In genomic region chr3:37805805-37806148, GRCm38 (mm10) we compare ENCODE assay signal across 10 mouse cellular contexts.
DNase-seq lines count a peak whose midpoint lies in the region; ATAC-seq and TF ChIP-seq lines count a peak whose summit lies in the region.
"Had no signal": no experiment of that assay in that cellular context is flagged by ENCODE, and none has a peak within 500 bp of the region (broad histone marks: within the 10 kb centered on the region; RNA-seq: fewer than 3 reads in every experiment).

No protein-coding gene starts in this region.

- H3K9ac ChIP-seq in embryonic facial prominence, embryonic 12.5 days, result no peak overlapping the region
- H3K9ac ChIP-seq: hindbrain, embryonic 15.5 days; lung, embryonic 15.5 days had no signal

- peak; percentile 52; the same call in 1 of the 2 replicates for ATAC-seq in embryonic facial prominence, embryonic 12.5 days (ENCODE audit: insufficient number of reproducible peaks, insufficient read depth, low FRiP score, low TSS enrichment)
- ATAC-seq in megakaryocyte, adult 5-6 weeks (ENCODE audit: poor library complexity, severe bottlenecking), result peak; percentile 47
- no peak for ATAC-seq in monocyte, adult 5-6 weeks (replicated peaks; ENCODE audit: insufficient number of reproducible peaks, low FRiP score, low TSS enrichment, poor library complexity, severe bottlenecking)

- WGBS in embryonic facial prominence, embryonic 12.5 days, result 40% methylated on average over 6 of the region's 6 CpGs
- 65% methylated on average over 6 of the region's 6 CpGs for WGBS in embryonic facial prominence, embryonic 10.5 days
- WGBS in kidney, adult 2 months, result 66% methylated on average over 6 of the region's 6 CpGs

- TF ChIP-seq POLR2A in kidney, adult 2 months (IDR thresholded peaks at IDR 0.05; ENCODE audit: low read depth, low read length), result no peak

- no peak overlapping the region for H3K27ac ChIP-seq in embryonic facial prominence, embryonic 12.5 days
- no peak overlapping the region for H3K27ac ChIP-seq in embryonic facial prominence, embryonic 10.5 days (replicated peaks)
- no peak overlapping the region for H3K27ac ChIP-seq in kidney, adult 2 months (ENCODE audit: insufficient read depth, low read depth, low read length)
- H3K27ac ChIP-seq: hindbrain, embryonic 15.5 days; lung, embryonic 15.5 days had no signal

- no peak overlapping the region for H3K4me2 ChIP-seq in embryonic facial prominence, embryonic 12.5 days (replicated peaks)
- H3K4me2 ChIP-seq: hindbrain, embryonic 15.5 days; lung, embryonic 15.5 days had no signal

- H3K9me3 ChIP-seq in embryonic facial prominence, embryonic 12.5 days, result no peaks in the 10 kb centered on the region
- H3K9me3 ChIP-seq in embryonic facial prominence, embryonic 10.5 days, result peaks cover 10% of the 10 kb centered on the region; the same call in 1 of the 2 replicates
- H3K9me3 ChIP-seq: lung, embryonic 15.5 days had no signal

- no peak for TF ChIP-seq CTCF in kidney, adult 2 months (conservative IDR thresholded peaks at IDR 0.05; ENCODE audit: insufficient read depth, insufficient read length, low read depth, low read length)

- H3K4me3 ChIP-seq in embryonic facial prominence, embryonic 12.5 days, result no peak overlapping the region
- no peak overlapping the region for H3K4me3 ChIP-seq in embryonic facial prominence, embryonic 10.5 days
- no peak overlapping the region for H3K4me3 ChIP-seq in kidney, adult 2 months (ENCODE audit: insufficient read depth, low read depth, low read length)
- H3K4me3 ChIP-seq: hindbrain, embryonic 15.5 days; lung, embryonic 15.5 days had no signal

- H3K27me3 ChIP-seq in embryonic facial prominence, embryonic 12.5 days, result no peaks in the 10 kb centered on the region
- no peaks in the 10 kb centered on the region for H3K27me3 ChIP-seq in embryonic facial prominence, embryonic 10.5 days (replicated peaks; ENCODE audit: low read depth, poor library complexity, severe bottlenecking)
- H3K27me3 ChIP-seq in kidney, adult 2 months (replicated peaks; ENCODE audit: control insufficient read depth, insufficient read depth, low read length), result no peaks in the 10 kb centered on the region
- H3K27me3 ChIP-seq: hindbrain, embryonic 15.5 days; lung, embryonic 15.5 days had no signal

- DNase-seq in embryonic facial prominence, embryonic 10.5 days (ENCODE audit: low spot score), result no peak
- DNase-seq in right cerebral cortex, adult 2 months (ENCODE audit: low spot score in 2 of 2), result peak; percentile 26 to 31
- DNase-seq in right cerebral cortex, postnatal 36 days (ENCODE audit: low spot score in 2 of 2), result no peak
- peak; percentile 71 for DNase-seq in thymus, postnatal 4 days
- no peak for DNase-seq in kidney, adult 2 months

- no peaks in the 10 kb centered on the region for H3K36me3 ChIP-seq in embryonic facial prominence, embryonic 12.5 days
- no peaks in the 10 kb centered on the region for H3K36me3 ChIP-seq in embryonic facial prominence, embryonic 10.5 days (replicated peaks)
- no peaks in the 10 kb centered on the region for H3K36me3 ChIP-seq in kidney, adult 2 months (ENCODE audit: control insufficient read depth, insufficient read depth, low read length)
- H3K36me3 ChIP-seq: hindbrain, embryonic 15.5 days; lung, embryonic 15.5 days had no signal

- H3K4me1 ChIP-seq in embryonic facial prominence, embryonic 12.5 days, result peaks cover 5% of the 10 kb centered on the region; the same call in 1 of the 2 replicates
- H3K4me1 ChIP-seq in embryonic facial prominence, embryonic 10.5 days, result peaks cover 4% of the 10 kb centered on the region; the same call in 1 of the 2 replicates
- no peaks in the 10 kb centered on the region for H3K4me1 ChIP-seq in kidney, adult 2 months (ENCODE audit: control insufficient read depth, insufficient read depth, low read length)
- H3K4me1 ChIP-seq: hindbrain, embryonic 15.5 days had no signal

Comparison
In these comparisons a context has a peak if more than half of its experiments do, and no peak if none do; other contexts are left out.
1. DNase-seq: peak in right cerebral cortex, adult 2 months (2 of 2) and thymus, postnatal 4 days (single experiment); none in embryonic facial prominence, embryonic 10.5 days (single experiment), right cerebral cortex, postnatal 36 days (0 of 2) and kidney, adult 2 months (single experiment).